Mouse (Mus musculus): Measurements from ENCODE around the gene Smim26.
"Not testable (repeated sequence)": the region's sequence is repeated elsewhere in the genome, so short reads cannot be mapped to it uniquely, and the experiment has no call there.

Gene Smim26

DNA sequence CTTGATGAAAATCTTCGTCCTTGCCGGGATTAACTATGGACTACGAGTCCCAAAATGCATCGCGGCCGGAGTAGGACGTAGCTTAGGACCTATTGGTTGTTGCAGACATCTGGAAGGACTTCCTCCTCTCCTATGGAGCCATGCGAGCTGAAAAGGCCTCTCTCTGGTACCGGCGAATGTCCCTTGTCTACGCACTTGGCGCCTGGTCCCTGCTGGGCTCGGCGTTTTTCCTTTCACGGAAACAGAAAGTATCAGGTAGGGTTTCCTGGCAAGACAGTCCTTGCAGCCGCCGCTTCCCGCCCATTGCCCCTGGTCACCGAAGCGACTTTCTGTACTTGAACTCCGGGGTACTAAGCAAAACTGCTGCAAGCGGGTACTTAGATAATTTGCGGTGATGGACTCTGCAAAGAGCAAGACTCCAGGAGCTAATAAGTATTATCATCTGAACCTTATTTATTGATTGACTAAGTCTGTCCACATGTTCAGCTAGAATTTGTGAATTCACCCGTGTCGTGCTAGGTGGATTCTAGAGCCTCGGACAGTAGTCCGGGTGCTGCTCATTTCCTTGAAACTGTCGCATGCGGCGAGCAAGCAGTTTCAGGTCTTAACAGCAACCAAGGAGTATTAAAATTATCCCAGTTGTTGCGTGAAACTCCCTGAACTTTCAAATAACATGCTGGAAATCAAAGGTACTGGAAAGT is at the start of gene Smim26:
Smim26 (plus strand) TSS at position 104 of the 701 bp plus-strand sequence.
- DNase-seq (ENCODE audit: low spot score) = peak; percentile 94

DNA sequence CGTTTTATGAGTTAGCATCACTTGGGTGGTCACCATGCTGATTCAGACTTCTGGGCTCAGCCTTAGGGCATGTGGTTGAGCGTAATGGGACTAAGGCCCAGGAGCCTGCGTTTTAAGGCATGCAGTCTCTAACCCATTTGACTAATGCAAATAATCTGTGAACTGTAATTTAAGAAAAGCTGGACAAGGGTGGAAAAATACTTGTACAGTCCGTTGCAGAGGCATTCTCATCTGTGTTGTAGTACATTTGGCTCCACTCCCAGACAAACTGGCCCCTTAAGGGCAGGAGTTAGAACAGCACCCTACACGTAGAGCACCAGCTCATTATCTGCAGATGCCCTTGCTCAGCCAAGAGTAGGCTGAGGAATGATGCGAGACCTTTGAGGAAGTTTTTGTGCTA is 49.2 kb upstream of the Smim26 start:
- no peak for DNase-seq (ENCODE audit: low spot score)

DNA sequence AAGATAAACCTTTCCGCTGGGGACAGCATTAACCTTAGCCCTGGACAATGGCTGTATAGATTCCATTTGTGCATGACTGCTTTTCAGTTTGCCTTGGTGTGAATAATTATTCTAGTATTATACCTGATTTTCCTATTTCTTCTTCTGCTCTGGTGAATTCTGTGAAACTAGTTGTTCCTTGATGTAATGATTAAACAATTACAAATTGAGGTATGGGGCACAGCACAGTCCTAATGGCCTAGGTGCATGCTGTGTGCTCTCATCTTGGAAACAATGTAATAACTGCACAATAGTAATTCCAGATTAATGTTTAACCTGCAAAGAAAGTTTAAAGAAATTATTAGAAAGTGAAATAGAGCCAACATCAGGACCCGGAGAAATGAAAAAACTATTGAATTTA is 48.8 kb upstream of the Smim26 start:
- no peak for DNase-seq (ENCODE audit: low spot score)

DNA sequence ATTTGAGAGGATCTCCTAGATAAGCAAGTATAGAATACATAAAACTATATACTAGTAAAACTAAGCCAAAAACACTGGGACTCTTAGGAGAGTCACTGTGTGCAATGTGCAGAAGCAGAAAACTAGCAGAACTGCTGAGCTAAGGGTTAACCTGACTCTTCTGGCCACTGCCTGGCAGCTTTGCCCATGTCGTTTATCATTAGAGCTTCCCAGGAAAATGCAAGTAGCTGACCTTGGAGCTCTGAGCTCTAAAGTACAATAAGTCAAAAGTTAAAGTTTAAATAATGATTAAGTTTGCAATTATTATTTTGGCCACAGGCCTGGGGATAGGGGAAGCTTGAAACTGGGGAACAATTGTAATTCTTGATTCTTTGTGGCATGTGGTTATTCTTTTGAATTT is 48.4 kb upstream of the Smim26 start:
- no peak for DNase-seq (ENCODE audit: low spot score)

DNA sequence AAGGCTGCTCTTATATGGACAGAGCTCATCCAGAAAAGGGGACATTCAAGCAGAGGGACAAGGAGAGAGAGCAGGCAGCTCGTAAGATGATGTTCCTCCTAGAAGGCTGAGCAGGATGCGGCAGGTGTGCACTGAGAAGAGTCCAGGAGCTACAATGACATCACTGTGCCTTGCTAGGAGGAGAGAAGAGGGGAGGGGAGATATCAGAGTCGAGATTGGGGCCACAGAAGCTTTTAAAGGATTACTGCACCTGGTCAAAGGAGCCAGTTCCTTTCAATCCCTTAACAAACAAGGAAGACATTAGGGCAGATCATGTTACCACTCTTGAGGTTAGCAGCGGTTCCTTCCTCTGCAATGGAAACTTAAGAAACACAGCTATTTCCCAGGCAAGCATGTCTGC is 46.3 kb upstream of the Smim26 start:
- DNase-seq (ENCODE audit: low spot score) = no peak

DNA sequence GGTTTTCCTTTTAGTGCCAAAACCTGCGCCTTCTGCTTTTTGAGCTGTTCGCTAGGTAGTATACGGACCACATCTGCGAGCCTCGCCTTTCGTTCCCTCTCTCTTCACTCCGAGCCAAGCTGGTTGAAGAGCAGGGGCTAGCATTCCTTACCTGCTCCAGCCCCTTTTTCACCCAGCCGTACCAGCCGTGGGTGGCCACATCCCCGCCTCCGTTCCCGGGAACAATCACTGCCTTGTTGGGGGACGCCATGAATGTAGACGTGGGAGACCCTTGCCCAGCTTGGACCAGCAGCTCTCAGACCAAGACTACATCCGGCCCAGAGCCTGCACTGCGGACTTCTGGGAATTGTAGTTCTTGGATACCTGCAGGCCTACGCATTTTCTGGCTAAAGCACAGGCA is 43.3 kb upstream of the Smim26 start, which contains the start of gene Rbbp9:
Rbbp9 (minus strand) TSS at position 341 of the 400 bp plus-strand sequence.
- peak; percentile 92 for DNase-seq (ENCODE audit: low spot score)

DNA sequence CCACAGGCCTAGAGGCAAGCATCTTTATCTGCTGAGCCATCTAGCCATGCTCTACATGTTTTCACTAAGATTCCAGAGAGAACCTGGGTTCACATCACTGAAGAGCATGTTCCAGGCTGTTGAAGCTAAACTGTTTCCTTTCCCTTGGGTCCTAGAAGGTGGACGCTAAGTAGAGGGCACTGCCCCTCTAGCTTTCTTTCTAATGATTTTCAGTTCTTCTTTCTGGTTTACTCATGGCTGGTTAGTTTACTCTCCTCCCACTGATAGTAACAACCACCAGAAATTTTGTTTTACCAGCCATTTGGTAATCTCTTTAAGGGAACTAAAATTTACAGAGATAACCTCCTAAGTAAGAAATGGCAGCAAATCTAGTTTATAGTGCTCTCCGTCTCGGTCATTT is 39.9 kb upstream of the Smim26 start:
- DNase-seq (ENCODE audit: low spot score) = no peak

DNA sequence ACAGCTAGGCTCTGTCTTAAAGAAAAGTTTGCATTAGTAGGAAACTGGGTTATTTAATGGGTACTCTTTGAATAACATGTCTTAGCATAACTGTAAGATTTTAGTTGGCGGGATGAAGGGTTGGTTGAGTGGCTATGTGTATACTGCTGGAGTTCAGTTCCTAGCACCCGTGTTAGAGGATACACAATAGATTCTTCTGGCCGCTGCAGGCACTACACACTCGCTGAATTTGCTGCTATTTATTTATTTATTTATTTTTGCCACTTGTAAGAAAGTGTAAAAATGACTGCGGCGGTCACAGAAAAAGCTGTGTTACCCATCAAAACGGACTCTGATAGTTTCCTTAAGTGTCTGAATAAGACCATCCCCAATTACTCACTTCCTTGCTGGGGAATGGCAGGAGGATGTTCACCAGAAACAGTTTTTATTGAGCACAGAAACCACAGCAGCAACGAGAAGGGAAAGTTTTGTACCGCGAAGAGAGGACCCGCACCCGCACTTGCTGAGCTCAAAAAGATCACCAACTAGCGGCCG is 38.5 kb upstream of the Smim26 start:
- peak; percentile 22 for DNase-seq (ENCODE audit: low spot score)

DNA sequence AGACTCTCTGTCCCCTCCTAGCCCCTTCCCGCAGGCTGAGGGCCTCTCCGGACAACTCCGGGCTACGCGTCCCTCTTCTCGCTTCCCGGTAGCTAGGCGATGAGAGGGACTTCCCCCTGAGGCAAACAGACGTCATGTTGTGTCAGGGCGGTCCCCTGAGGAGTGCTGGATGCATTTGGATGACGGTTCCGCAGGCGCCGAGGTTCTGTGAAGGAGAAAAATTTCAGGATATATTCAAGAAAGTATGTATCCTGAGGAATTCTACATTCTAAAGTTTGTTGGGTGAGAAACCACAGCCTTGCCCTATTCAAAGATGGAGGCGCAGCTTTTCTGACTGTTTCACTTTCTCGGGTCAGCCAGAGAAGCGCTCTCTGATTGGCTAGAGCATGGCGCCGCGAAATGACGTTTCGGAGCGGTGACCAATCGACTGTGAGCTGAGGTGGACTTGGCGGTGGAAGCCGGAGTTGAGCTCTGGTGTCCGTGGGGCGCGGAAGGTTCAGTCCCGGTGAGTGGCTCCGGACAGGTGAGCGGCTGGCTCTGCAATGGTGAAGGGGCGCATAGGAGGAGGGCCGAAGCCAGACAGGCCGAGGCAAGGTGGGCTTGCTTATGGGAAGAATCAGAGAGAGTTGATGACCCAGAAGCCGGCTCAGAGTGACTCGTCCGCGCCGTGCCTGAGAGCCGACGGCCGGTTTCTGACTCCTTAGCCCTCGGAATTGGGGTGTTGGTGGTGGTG is 37.9 kb upstream of the Smim26 start, which contains the start of gene Sec23b:
Sec23b (plus strand) TSS at position 410 of the 733 bp plus-strand sequence.
- peak; percentile 99 for DNase-seq (ENCODE audit: low spot score)

DNA sequence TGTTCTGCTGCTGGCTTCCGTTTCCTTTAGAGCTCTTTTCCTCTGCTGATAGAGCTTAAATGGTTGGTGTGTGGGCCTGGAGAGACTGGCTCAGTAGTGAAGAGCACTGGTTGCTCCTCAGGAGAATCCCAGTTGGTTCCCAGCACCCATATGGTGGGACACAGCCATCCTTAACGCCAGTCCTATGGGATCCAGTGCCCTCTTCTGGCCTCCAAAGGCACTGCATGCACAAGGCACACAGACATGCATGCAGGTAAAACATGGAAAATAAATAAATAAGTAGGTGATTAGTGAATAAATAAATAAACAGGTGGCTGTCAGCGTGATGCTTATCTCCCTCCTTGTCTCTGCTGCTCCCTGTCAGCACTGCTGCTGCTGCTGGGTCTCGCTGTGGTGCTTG is 5.1 kb upstream of the Smim26 start:
- DNase-seq (ENCODE audit: low spot score) = no peak

DNA sequence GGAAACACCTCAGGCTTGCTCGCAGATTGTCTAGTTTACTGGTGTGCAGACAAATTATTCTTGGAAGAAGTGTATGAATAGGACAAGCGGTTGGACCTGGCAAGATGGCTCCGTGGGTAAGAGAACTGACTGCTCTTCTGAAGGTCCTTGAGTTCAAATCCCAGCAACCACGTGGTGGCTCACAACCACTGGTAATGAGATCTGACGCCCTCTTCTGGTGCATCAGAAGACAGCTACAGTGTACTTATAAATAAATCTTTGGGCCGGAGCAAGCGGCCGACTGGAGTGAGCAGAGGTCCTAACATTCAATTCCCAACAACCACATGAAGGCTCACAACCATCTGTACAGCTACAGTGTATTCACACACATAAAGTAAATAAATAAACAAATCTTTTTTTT is 818 bp upstream of the Smim26 start:
- DNase-seq (ENCODE audit: low spot score) = not testable (repeated sequence)

DNA sequence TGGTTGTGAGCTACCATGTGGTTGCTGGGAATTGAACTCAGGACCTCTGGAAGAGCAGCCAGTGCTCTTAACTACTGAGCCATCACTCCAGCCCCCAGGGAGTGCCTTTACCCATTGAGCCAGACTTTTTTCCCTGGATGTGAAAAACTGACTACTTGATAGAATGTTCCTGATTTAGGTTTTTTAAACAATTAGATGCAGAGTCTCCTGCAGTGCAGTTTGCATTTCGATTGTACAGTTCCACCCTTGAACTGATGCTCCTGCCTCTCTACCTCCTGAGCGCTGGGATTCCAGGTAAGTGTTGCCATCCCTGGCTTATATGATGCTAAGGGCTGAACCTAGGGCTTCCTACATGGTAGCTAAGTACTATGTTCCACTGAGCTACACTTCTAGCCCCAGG is 4.2 kb downstream of the Smim26 start:
- DNase-seq (ENCODE audit: low spot score) = no peak

DNA sequence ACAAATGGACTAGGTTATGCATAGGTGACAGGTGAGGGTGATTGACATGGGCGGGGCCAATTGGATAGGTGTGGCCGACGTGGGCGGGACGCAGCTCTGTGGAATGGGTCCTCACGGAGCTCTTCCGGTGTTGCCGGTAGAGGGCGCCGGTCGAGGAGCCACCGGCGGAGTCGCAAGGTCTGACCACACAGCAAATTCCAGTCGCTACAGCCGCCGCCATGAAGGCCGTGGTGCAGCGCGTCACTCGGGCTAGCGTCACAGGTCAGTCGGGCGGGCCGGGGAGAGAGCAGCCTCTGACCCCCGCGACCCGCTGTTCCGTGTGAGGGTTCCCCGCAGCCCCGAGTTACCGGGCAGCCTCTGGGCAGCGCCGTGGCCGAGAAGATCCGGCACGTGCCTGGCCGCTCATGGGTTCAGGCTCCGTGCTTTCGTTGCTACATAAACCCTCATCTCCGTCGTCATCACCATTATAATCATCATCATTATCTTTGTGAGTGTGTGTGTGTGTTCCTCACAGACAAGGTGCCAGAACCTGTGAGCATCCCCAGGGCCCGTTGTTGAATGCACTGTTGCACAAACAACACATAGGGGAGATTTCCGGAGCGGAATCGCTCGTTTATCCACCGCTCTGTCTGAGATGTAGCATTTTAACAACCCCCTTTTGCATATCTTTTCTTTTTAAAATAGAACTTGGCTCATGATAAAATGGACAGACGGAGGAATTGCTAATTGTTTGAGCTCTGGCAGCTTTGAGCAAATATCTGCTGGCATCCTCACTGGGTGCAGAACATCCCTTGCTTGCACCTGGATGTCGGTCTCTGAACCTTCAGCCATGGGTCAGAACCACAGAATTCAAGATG is 6.2 kb downstream of the Smim26 start, which contains the start of gene Dtd1:
Dtd1 (plus strand) TSS at position 67 of the 857 bp plus-strand sequence.
- DNase-seq (ENCODE audit: low spot score) = peak; percentile 88

DNA sequence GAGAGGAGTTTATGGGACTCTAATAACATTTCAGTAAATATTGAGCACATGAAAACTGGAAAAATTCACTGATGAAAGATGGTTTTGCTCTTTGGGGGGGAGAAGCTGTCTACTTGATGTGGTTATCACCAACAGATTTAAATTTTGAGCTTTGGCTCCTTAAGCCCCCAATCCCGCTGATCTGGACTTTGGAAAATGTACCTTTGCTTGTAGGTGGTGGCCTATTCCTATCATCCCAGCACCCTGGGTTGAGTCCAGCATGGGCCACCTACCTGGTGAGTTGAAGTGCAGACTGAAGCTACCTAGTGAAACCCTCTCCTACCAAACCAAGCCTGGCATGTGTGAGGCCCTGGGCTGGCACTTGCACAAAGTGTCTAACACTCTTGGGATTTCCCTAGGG is 7.7 kb downstream of the Smim26 start:
- no peak for DNase-seq (ENCODE audit: low spot score)

DNA sequence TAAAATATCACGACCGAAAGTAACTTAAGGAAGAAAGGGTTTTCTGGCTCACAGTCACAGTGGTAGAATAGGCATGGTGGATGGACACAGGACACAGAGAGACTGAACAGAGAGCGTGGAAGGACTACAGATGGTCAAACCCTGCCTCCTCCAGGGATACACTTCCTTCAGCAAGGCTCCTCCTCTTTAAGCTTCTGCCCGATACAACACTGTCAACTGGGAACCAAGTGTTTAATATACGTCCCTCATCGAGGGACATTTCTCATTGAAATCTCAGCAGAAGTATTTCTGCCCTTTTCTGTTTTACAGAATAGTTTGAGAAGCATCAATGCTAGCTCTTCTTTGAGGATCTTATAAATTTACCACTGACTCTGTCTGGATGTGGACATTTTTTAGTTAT is 20.1 kb downstream of the Smim26 start:
- DNase-seq (ENCODE audit: low spot score) = no peak

DNA sequence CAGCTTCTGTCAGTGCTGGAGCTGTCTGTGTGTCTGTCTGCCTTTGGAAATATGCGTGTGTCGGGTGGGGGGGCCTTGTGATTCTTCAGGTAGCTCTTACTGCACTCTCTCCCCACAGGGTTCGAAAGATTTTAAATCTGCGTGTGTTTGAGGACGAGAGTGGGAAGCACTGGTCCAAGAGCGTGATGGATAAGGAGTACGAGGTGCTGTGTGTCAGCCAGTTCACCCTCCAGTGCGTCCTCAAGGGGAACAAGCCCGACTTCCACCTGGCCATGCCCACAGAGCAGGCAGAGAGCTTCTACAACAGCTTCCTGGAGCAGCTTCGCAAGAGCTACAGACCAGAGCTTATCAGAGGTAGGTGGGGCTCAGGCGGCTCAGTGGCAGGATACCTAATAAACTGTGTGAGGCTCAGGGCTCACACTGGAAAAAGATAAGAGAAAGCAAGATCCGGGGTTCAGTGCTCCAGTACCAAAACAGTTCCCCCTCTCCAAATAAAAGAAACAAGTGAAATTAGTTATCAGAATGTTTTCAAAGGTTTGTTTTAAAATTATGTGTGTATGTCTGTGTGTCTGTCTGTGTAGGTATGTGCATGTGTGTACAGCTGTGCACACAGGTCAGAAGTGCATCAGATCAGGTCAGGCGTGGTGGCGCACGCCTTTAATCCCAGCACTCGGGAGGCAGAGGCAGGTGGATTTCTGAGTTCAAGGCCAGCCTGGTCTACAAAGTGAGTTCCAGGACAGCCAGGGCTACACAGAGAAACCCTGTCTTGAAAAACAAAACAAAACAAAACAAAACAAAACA is 23.4 kb downstream of the Smim26 start:
- DNase-seq (ENCODE audit: low spot score) = no peak

DNA sequence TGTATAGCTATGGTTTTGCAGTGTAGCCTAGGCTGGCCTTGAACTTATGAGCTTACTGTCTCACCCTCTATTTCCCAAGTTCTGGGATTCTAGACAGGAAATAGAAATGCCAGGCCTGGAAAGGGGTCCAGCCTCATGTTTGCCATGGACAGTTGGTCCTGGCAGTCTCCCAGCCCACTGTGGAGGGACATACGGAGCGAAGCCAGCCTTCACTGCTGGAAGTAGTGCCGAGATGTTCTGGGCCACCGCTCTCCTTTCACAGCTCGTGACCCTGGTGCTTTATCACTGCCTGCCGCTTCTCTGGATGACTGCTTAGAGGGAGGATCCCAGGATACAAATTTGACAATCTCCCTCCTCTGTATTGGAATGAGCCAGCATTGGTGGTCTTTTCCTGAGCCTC is 27.6 kb downstream of the Smim26 start:
- DNase-seq (ENCODE audit: low spot score) = peak; percentile 57

DNA sequence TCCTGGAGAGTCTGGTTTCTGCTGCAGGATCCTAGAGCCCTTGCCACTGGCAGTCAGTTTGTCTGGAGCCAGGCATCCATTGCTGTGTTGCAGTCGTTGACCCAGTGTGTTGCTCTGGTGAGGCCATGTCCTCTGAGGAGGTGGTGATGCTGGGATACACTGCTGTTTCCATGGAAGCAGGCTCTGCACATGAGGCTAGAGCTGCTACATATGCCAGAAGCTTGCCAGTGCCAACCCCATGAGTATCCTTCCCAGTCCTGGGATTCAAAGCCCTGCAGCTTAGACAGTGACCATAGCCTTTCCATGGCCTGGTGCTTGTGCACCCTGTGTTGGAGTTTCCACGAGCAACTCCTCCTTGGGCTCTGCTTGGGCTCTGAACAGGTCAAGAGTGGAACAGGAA is 39.7 kb downstream of the Smim26 start:
- DNase-seq (ENCODE audit: low spot score) = no peak

DNA sequence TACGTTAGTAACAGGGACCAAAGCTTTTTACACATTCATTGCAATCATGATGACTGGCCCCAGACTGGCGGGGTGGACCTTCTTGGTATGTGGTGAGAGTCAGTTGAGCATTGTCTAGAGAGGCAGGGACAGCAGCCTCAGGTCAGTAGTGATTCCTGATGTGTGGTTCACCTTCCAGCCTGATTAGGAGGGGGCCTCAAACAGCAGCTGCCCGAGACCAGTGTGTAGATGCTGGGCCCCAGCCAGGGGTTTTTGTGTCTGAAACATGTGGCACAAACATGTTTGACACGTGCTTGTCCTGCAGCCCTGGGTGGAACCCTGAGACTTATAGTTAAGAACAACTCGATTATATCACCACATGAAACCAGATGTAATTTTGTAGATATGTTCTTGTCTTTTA is 40.4 kb downstream of the Smim26 start:
- DNase-seq (ENCODE audit: low spot score) = no peak

DNA sequence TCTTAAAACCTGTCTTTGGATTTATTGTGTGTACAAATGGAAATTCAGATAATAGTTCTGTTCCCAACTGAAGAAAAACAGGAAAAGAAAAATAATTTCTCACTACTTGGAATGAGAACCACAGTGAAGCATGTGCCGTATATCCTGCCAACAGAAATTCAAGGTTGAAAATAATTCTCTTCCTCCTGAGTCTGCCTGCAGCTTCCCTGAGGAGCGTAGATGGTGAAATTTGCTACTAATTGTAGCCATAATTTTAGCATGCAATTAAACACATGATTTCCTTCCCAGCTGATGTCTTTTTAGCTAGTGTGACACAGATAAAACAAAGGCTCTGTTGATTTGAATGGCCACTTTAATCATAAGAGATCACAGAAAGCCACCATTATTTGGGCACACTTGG is 40.9 kb downstream of the Smim26 start:
- no peak for DNase-seq (ENCODE audit: low spot score)

DNA sequence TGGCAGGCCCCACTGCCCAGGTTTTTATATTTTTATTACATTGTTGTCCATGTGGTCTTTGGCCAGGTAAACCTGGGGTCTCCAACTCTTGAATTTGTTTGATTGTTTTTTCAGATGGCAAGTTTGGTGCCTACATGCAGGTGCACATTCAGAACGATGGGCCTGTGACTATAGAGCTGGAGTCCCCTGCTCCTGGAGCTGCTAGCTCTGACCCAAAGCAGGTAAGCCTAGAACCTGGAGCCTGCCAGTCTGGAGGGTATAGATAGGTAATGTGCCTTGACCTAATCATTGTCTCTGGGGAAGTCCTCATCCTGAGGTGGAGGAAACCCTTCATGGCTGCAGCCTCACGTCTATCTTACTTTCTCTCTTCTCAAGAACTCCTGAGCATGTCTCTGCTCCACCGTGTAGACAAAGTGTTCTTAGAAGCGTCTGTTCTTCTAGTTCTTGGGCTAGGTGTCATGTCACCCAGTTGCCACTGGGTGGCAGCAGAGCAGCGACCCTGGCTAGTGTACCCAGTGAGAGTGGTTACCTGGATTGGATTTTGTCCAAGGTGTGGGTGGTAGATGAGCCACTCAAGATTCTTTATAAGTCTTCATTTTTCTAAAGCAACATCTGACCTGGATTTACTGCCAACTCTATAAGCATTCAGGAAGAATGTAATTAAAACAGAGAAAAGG is 41.9 kb downstream of the Smim26 start:
- DNase-seq (ENCODE audit: low spot score) = peak; percentile 78
